Mouse (Mus musculus) layer of hippocampus, adult 2 months (tissue): ENCODE data around the gene Gm14124. TPM values are rescaled to one million over a fixed set of nuclear protein-coding genes. Genes with fewer than 3 reads are reported as not detected.
"Not testable (repeated sequence)": the region's sequence is repeated elsewhere in the genome, so short reads cannot be mapped to it uniquely, and the experiment has no call there.

Source experiments
- DNase-seq, 2 experiments: peaks; one replicate each; pipeline ENCODE4 v3.0.0; 2022; ENCODE audit warnings: low spot score in 2 of 2
- H3K27ac ChIP-seq: fragments of 200-600 bp; 2 replicates; pipeline ENCODE4 v1.8.1; 2022
- H3K4me3 ChIP-seq: fragments of 200-600 bp; 2 replicates; pipeline ENCODE4 v1.8.1; 2022; ENCODE audit warnings: mild to moderate bottlenecking
- CTCF ChIP-seq: fragments of 200-600 bp; conservative IDR thresholded peaks from 2 replicates; pipeline ENCODE4 v1.8.1; 2022; ENCODE audit warnings: antibody characterized with exemption, mild to moderate bottlenecking, moderate library complexity
- long read RNA-seq, 2 experiments: library from polyadenylated mRNA; stranded (forward); transcript quantifications; one replicate each; pipeline ENCODE4 v2.0.0; 2021; ENCODE audit warnings: borderline mapping rate in 2 of 2
- total RNA-seq, 2 experiments: library from RNA; stranded (reverse); gene quantifications; 2 replicates each; pipeline ENCODE4 v1.2.3; 2021

Gene Gm14124
- total RNA-seq: under 1 TPM; 0.15 to 0.18 TPM
- long read RNA-seq, experiment 1: 0 reads
- long read RNA-seq, experiment 2: 0 reads

DNA sequence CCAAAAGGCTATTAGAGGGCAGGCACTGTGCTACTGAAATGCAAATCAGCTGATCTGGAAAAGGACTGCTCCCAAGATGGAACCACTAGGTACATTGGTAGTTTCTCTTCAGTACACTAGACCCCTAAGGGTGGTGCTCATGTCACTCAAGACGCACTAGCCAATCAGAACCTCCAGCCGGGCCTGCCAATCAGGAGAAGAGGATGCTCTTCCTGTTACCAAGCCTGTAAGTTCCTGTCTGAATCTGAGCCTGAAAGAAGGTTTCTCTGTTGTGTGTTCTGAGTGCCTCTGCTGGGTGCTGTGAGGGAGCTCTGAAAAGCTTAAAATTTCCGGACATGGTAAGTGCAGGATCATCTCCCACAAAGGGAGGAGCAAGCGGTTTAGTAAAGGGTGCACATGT lies at the start of gene Gm14124:
Gm14124 (plus strand) TSS at position 227 of the 400 bp plus-strand sequence.
- not testable (repeated sequence) for DNase-seq

DNA sequence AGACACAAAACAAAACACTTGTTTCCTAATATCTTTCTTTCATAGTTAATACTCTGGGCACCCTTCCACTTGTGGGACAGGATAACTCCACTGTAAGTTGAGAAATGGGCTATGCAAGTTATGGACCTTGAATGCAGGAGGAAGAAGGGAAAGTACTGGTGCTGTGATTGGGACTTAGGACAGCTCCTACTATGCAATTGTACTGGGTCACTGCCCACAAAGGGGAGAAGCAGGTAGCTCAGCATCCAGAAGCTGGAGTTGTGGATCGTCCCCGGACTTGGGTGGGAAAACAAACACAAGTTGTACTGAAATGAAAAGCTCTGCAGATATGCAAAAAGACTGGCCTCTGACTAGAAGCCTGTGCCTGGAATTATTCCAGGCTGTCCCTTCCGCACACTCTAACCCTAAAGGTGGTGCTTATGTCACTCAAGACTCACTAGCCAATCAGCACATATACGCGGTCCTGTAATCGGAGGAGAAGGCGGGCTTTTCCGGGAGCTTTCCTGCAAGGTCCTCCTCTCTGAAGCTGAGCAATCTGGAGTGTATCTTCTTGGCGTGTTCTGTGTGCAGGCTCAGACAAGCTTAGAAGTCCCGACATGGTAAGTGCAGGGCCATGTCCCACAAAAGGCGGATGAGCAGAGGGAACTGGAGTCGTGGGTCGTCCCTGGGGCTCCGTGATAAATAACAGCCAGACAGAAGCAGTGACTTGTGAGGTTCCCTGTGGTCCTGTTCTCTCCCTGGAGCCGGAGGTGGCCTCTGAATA lies 39.5 kb upstream of the Gm14124 start, which contains the start of gene Zfp937:
Zfp937 (plus strand) TSS at position 474 of the 763 bp plus-strand sequence.
- peak within 1 kb of the TSS; percentile 33; the same call in 1 of the 2 replicates for H3K27ac ChIP-seq
- DNase-seq: peak; percentile 76 to 83
- H3K4me3 ChIP-seq: peak within 1 kb of the TSS; percentile 54

More for the DNA sequence above, at the start of gene Gm14124:
- H3K27ac ChIP-seq, H3K4me3 ChIP-seq: not testable (repeated sequence)

DNA sequence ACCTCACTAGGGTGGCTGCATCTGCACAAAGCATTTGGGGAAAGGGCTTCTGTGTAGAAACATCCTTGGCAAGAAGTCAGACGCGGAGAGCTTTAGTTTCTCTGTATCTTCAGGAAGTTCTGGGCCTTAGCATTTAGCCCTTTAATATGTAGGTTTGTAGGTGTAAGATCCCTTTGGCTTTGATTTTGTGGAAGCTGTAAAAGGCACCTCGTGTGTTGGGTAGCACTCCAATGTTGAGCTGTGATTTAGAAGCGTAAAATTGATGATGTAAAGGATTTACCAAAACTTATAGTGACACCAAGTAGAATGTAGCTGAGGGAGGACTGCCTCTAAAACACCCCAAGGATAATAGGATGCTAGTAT lies 39.0 kb upstream of the Gm14124 start:
- peak overlapping the region; percentile 54 for H3K4me3 ChIP-seq
- not testable (repeated sequence) for H3K27ac ChIP-seq, DNase-seq

DNA sequence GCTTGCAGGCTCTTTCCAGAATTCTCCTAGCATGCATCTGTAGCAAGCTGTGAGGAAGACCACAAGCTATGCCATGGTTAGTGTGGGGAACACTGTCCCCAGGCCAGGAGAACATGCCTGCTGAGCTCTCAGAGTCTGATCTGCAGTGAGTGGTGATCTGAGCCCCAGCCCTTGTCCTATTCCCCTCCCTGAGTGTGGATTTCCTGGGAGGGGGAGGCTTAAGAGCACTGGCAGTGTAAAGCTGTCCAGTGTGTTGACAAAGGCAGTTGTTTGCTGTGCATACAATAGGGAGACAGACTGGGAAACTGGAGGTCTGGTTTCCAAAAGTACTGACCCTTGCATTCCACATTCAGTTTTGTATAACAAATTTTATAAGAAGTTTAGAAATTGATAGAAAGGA lies 34.1 kb upstream of the Gm14124 start:
- not testable (repeated sequence) for H3K4me3 ChIP-seq, DNase-seq, H3K27ac ChIP-seq

DNA sequence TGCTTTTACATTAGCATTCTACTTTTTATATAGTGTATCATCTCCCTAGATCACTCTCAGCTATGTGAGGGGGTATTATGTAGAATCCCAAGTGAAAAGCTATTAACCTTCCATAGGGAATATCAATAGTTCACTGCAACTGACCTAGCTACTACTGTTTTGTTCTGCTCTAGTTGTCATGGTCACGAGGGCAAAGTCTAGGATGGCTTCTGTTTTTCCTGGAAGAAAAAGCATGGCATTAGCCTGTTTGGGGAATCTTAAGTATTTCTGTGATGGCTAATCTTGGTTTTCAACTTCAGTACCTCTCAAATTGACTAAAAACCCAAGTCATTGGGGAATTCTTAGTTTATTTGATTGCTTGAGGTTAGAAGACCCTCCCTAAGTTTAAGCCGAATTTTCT lies 14.1 kb upstream of the Gm14124 start:
- Histone ChIP-seq H3K4me3 (no peak overlapping the region), H3K27ac (no peak overlapping the region)
- DNase-seq: no peak
- no peak for TF ChIP-seq CTCF

DNA sequence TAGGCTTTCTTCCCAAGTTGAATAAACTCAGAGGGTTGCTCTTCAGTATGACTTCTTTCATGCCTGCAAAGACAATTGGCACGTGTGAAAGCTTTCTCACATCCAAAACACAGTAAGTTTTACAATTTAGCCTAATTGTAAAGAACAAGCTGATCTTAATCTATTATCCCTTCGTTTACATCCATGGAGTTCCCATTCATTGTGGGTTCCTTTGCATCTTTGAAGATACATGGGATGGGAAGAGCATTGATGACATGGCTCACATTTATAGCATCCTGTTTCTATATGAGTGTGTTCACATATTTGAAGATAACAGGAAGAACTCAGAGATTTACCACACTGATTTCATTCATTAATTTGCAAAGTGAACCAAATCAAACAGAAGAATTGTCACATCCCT lies 1.8 kb upstream of the Gm14124 start, which contains the start of gene Gm21994:
Gm21994 (minus strand) TSS at position 101 of the 400 bp plus-strand sequence.
- H3K27ac ChIP-seq, DNase-seq, H3K4me3 ChIP-seq: not testable (repeated sequence)

DNA sequence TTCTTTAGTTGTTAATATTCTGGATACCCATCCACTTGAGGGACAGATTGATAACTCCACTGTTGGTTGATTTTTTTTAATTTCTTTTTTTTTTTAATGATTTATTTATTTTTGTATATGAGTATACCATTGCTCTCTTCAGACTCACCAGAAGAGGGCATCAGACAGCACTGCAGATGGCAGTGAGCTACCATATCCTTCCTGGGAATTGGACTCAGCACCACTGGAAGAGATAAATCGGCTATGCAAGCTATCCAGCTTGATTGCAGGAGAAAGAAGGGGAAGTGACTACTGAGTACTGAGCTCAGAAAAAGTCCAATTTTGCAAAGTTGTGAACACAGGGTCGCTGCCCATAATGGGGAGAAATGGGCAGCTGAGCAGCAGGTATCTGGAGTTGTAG lies 456 bp upstream of the Gm14124 start:
- not testable (repeated sequence) for DNase-seq, H3K27ac ChIP-seq, H3K4me3 ChIP-seq

DNA sequence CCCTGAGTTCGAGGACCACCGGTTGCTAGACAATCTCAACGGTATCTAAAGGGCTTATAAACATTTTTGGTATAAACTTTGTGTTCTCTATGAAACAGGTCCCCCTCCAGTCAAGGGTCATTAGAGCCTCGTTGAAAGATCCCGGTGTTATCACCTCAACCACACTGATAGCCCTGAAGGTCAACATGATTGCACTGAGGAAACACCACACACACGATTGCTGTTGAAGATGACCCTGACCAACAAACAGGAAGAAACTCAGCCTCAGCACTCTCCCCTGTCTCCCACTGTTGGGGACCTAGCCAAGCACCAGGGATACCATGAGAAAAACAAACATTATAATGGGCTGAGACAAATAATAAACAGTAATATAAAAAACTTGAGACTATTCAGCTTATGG lies 36.4 kb downstream of the Gm14124 start:
- DNase-seq: no peak
- TF ChIP-seq CTCF: no peak
- no peak overlapping the region for H3K27ac ChIP-seq
- no peak overlapping the region for H3K4me3 ChIP-seq

DNA sequence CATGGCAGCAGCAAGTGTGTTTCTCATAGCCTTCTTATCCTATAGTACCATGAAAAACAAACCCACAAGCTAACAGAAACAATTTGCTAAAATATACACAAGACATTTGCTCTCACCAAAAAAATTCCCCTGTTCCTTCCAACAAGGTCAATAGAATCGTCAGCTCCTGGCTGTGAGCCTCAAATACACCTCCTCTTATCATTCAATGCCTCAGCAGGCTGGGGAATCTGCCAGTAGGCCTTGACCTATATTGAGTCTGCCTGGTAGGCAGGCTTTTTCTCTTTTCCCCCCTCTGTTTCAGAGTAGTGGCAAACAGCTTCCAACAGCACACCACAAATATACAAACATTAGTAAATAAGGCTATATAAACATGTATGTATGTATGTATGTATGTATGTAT lies 41.8 kb downstream of the Gm14124 start:
- Histone ChIP-seq H3K27ac (no peak overlapping the region), H3K4me3 (no peak overlapping the region)
- TF ChIP-seq CTCF: no peak
- DNase-seq: no peak

DNA sequence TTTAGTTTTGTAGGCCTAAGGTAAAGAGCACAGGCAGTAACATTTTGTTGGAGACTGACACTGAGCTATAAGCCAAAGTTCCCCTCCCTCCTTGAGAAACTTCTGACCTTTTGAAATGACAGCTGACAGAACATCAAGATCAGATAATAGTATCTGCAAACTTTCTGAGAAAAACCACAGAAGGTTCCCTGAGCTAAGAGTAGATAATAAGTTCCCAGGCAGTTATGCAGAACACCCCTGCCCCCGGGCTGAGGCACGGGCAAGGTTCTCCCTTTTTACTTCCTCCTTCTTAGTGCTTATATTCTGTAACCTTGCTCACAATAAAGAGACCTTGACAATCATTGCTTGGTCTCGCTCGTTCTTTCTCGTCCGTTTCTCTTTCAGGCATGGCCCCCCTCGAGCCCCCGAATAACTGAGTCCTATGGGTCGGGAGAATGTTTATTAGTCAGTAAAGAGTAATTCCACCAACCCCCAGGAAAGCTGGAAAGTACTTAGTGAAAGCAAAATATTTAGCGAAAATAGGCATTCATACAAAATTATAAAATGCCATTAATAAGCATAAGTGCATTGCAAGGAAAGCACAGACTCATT lies 50.0 kb downstream of the Gm14124 start:
- Histone ChIP-seq H3K4me3 (no peak overlapping the region), H3K27ac (no peak overlapping the region)
- no peak for DNase-seq
- TF ChIP-seq CTCF: no peak

DNA sequence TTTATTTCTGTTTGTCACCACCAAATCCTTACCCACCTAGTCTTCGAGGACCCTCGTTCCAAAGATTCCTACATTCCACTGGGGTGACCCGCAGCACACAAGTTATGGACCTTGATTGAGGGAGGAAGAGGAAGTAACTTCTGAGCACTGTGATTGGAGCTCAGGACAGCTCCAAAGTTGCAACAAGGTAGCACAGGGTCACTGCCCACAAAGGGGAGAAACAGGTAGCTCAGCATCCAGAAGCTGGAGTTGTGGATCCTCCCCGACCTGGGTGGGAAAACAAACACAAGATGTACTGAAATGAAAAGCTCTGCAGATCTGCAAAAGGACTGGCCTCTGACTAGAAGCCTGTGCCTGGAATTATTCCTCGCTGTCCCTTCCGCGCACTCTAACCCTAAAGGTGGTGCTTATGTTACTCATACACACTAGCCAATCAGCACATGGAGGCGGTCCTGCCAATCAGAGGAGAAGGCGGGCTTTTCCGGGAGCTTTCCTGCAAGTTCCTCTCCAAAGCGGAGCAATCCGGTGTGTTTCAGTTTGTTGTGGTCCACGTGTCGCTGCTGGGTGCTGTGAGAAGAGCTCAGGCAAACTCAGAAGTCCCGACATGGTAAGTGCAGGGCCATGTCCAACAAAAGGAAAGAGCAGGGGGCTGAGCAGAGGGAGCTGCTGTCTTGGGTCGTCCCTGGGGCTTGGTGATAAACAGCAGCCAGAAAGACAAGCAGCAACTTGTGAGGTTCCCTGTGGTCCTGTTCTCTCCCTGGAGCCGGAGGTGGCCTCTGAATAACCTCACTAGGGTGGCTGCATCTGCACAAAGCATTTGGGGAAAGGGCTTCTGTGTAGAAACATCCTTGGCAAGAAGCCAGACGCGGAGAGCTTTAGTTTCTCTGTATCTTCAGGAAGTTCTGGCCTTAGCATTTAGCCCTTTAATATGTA lies 53.9 kb downstream of the Gm14124 start:
- Histone ChIP-seq H3K27ac (peak overlapping the region; percentile 47), H3K4me3 (peak overlapping the region; percentile 66)
- DNase-seq: peak; percentile 85 to 91

DNA sequence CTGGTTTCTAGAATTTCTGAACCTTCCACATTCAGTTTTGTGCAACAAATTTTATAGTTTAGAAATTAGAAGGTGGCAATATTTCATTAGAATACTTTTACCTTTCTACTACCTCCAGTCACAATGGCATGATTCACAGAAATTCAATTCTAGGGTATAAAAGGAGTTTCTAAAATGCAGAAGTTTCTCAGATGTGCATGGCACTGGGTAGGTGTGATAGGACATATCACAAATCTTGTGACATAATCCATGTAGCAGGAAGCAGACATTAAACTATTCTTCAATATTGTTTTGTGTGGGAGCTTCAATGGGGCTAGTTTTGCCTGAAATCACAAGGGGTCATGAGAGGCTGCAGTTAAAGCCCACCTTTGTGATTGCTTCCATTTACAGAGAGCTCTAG lies 58.8 kb downstream of the Gm14124 start:
- H3K4me3 ChIP-seq: no peak overlapping the region
- no peak for DNase-seq
- TF ChIP-seq CTCF: no peak
- no peak overlapping the region for H3K27ac ChIP-seq

DNA sequence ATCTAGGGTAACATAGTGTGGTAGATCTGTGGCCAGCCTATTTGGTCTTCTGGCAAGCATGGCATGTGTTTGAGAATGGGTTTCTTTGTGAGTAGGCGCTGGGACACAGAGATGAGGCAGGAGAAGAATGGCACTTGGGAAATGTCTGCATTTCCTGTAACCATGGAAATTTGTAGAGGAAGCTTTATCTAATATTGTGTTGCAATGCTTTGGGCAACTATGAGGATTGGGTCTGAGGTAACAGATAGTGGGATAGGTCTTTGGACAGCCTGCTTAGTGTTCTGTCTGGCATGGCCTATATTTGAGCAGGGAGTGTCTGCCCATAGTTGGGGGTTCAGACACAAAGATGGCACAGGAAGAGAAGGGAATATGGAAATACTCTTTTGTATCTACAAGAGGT lies 61.7 kb downstream of the Gm14124 start:
- no peak for TF ChIP-seq CTCF
- Histone ChIP-seq H3K27ac (no peak overlapping the region), H3K4me3 (no peak overlapping the region)
- no peak for DNase-seq

Other genes with a start within 250 kb of the Gm14124 start
- gene Zfp120, start 120.8 kb upstream of the Gm14124 start, total RNA-seq: 10 to 100 TPM; 10.9 to 11.4 TPM
- gene Gm10770, start 77.8 kb upstream of the Gm14124 start, total RNA-seq: not detected
- gene Gm14139, start 75.8 kb upstream of the Gm14124 start, total RNA-seq: not detected
- 10 to 100 TPM; 10.1 to 11.8 TPM for gene Zfp937, start 39.4 kb upstream of the Gm14124 start, total RNA-seq
- 1 to 10 TPM; 5.5 to 5.7 TPM for gene Gm21994, start 1.9 kb upstream of the Gm14124 start, total RNA-seq
- 1 to 10 TPM; 3.2 to 3.3 TPM for gene Gm10130, start 66.2 kb downstream of the Gm14124 start, total RNA-seq
- gene 3300002I08Rik, start 105.2 kb downstream of the Gm14124 start, total RNA-seq: 1 to 10 TPM; 8.9 to 9.5 TPM
- gene Zfp442, start 194.0 kb downstream of the Gm14124 start, total RNA-seq: 1 to 10 TPM; 8.1 to 9.4 TPM
- under 1 TPM in 1 of 2 experiments, not detected in 1; 0.26 TPM for gene Zfp345, start 227.6 kb downstream of the Gm14124 start, total RNA-seq